Mouse (Mus musculus): ENCODE results near the gene Grin1. TPM values are rescaled to one million over a fixed set of nuclear protein-coding genes. Genes with fewer than 3 reads are reported as not detected.

Gene Grin1
- polyA plus RNA-seq, 1 experiment from 2014 or later: 0.93 TPM

DNA sequence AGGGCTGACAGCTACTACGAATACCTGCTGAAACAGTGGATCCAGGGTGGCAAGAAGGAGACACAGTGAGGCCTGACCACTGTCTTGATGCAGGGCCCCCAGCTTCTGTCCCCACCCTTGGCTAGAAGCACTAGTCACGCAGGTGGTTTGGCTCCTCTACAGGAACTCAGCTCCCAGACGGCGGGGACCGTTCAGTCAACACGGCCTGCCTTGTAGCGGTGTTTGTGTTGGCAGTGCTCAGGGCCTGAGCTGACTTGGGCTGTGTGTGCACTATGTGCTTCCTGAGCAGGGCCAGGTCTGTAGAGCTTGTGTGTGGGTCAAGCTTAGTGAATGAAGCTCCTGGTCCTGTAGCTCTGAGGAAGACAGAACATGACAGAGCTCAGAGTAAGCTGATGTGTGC lies 29.2 kb upstream of the Grin1 start:
- no peak for DNase-seq (ENCODE audit: low spot score)
- no peaks in the 10 kb centered on the region for H3K4me1 ChIP-seq
- H3K27me3 ChIP-seq (ENCODE audit: insufficient read depth, poor library complexity, severe bottlenecking): no peaks in the 10 kb centered on the region
- peaks cover 99% of the 10 kb centered on the region for H3K36me3 ChIP-seq
- 91% methylated on average over 7 of the region's 7 CpGs for WGBS
- H3K4me3 ChIP-seq: no peak overlapping the region
- no peak overlapping the region for H3K27ac ChIP-seq
- H3K9me3 ChIP-seq: no peaks in the 10 kb centered on the region

GRCm38 (mm10) chr2:25338303-25338702 lies 19.3 kb upstream of the Grin1 start:
- 94% methylated on average over 6 of the region's 6 CpGs for WGBS
- H3K4me1 ChIP-seq: peaks cover 7% of the 10 kb centered on the region
- DNase-seq (ENCODE audit: low spot score): no peak
- H3K9me3 ChIP-seq: no peaks in the 10 kb centered on the region
- peaks cover 89% of the 10 kb centered on the region for H3K36me3 ChIP-seq
- H3K4me3 ChIP-seq: no peak overlapping the region
- no peak overlapping the region for H3K27ac ChIP-seq
- no peaks in the 10 kb centered on the region for H3K27me3 ChIP-seq (ENCODE audit: insufficient read depth, poor library complexity, severe bottlenecking)

GRCm38 (mm10) chr2:25333569-25333968 lies 14.6 kb upstream of the Grin1 start:
- Histone ChIP-seq H3K36me3 (peaks cover 49% of the 10 kb centered on the region), H3K4me1 (peaks cover 14% of the 10 kb centered on the region), H3K27me3 (ENCODE audit: insufficient read depth, poor library complexity, severe bottlenecking) (no peaks in the 10 kb centered on the region), H3K4me3 (peak overlapping the region; percentile 94), H3K27ac (no peak overlapping the region), H3K9me3 (no peaks in the 10 kb centered on the region)
- no peak for DNase-seq (ENCODE audit: low spot score)
- 78% methylated on average over 2 of the region's 2 CpGs for WGBS

DNA sequence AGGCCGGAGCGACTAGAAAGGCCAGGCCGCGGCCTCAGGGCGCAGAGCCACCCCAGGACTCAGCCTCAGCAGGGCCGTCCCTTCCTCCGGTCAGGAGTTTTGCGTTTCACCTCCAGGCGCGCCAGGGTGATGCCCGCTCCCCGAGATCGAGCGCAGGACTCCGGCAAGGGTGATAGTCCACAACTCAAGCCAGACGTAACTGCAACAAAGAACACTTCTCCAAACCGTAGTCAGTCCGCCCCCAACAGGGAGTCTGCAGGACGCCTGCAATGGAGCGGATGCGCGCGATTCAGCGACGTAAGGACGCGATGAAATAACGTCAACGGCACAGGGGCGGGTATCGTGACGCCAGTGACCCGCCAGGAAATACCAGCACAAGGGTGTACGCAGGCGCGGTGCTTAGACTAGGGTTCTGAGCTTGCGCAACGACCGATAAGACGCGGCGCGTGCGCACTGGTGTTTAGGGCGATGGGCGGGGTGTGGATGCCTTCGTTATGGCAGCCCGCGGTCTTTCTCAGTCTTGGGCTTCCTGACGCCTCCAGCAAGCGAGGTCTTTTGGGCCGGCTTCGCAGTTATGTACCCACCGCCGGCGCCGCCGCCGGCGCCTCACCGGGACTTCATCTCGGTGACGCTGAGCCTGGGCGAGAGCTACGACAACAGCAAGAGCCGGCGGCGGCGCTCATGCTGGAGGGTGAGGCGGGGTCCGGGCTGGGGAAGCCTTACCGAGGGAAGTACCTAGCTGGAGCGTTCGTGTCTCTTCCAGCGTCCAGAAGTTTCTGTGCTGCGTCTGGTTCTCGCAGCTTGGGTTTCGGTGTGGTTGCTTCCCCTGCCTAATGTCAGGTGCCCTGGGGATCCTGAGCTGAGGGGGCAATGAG lies 13.5 kb upstream of the Grin1 start, which contains the start of gene Man1b1:
Man1b1 (plus strand) TSS at position 53 of the 875 bp plus-strand sequence.
- Histone ChIP-seq H3K36me3 (peaks cover 38% of the 10 kb centered on the region), H3K27ac (peak within 1 kb of the TSS; percentile 96), H3K27me3 (ENCODE audit: insufficient read depth, poor library complexity, severe bottlenecking) (no peaks in the 10 kb centered on the region), H3K4me1 (peaks cover 14% of the 10 kb centered on the region), H3K4me3 (peak within 1 kb of the TSS; percentile 94), H3K9me3 (no peaks in the 10 kb centered on the region)
- under 1% methylated on average over 78 of the region's 78 CpGs for WGBS
- peak; percentile 100 for DNase-seq (ENCODE audit: low spot score)

DNA sequence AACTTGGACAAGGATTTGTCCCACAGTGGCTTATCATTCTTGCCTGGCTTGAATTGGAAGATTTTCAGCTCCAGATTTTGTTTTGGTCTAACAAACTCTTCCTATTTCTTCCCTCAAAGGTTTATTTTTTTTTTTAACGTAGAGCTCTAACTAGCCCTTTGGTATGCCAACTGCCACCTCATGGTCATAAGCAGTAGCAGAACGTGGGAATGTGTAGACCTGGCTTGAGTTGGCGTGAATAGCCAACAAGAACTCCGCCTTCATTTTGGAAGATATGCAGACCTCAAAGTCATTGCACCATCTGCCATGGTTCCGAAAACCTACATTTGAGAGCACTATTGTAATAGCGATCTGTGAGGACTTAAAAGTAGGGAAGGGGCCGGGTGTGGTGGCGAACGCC lies 12.5 kb upstream of the Grin1 start:
- H3K9me3 ChIP-seq: no peaks in the 10 kb centered on the region
- H3K4me3 ChIP-seq: peak overlapping the region; percentile 94
- H3K36me3 ChIP-seq: peaks cover 28% of the 10 kb centered on the region
- 50% methylated on average over 9 of the region's 9 CpGs for WGBS
- peaks cover 14% of the 10 kb centered on the region for H3K4me1 ChIP-seq
- H3K27me3 ChIP-seq (ENCODE audit: insufficient read depth, poor library complexity, severe bottlenecking): no peaks in the 10 kb centered on the region
- no peak overlapping the region for H3K27ac ChIP-seq
- DNase-seq (ENCODE audit: low spot score): no peak

GRCm38 (mm10) chr2:25328440-25328839 lies 9.5 kb upstream of the Grin1 start:
- H3K27me3 ChIP-seq (ENCODE audit: insufficient read depth, poor library complexity, severe bottlenecking): no peaks in the 10 kb centered on the region
- no peak overlapping the region for H3K4me3 ChIP-seq
- H3K4me1 ChIP-seq: peaks cover 9% of the 10 kb centered on the region
- H3K27ac ChIP-seq: no peak overlapping the region
- no peaks in the 10 kb centered on the region for H3K9me3 ChIP-seq
- 38% methylated on average over 7 of the region's 7 CpGs for WGBS
- H3K36me3 ChIP-seq: 0 out of 2 replicates have a peak, but pooled peaks cover under 1% of the 10 kb centered on the region
- no peak for DNase-seq (ENCODE audit: low spot score)

DNA sequence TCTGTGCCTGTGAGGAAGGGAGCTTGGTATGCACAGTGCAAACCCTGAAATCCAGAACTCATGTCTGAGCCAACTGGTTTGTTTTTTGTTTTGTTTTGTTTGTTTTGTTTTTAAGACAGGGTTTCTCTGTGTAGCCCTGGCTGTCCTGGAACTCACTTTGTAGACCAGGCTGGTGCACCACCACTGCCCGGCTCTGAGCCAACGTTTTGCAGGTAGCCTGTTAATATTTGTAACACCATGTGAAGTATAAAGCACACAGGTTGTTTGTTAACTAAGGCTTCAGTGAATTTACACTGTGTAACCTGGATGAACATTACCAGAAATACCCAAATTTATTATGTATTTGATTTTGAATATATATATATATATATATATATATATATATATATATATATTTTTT lies 7.0 kb upstream of the Grin1 start:
- peaks cover 7% of the 10 kb centered on the region for H3K27me3 ChIP-seq (ENCODE audit: insufficient read depth, poor library complexity, severe bottlenecking)
- no peak overlapping the region for H3K27ac ChIP-seq
- no peaks in the 10 kb centered on the region for H3K9me3 ChIP-seq
- DNase-seq (ENCODE audit: low spot score): no peak
- no peaks in the 10 kb centered on the region for H3K36me3 ChIP-seq
- 71% methylated on average over 2 of the region's 2 CpGs for WGBS
- H3K4me1 ChIP-seq: no peaks in the 10 kb centered on the region
- H3K4me3 ChIP-seq: no peak overlapping the region

GRCm38 (mm10) chr2:25320084-25320483 lies 1.1 kb upstream of the Grin1 start:
- H3K4me3 ChIP-seq: no peak overlapping the region
- H3K4me1 ChIP-seq: peaks cover 7% of the 10 kb centered on the region; the same call in 1 of the 2 replicates
- H3K36me3 ChIP-seq: no peaks in the 10 kb centered on the region
- H3K9me3 ChIP-seq: no peaks in the 10 kb centered on the region
- peaks cover 66% of the 10 kb centered on the region for H3K27me3 ChIP-seq (ENCODE audit: insufficient read depth, poor library complexity, severe bottlenecking)
- whole genome bisulfite sequencing: 25% methylated on average over 2 of the region's 2 CpGs
- no peak for DNase-seq (ENCODE audit: low spot score)
- no peak overlapping the region for H3K27ac ChIP-seq

DNA sequence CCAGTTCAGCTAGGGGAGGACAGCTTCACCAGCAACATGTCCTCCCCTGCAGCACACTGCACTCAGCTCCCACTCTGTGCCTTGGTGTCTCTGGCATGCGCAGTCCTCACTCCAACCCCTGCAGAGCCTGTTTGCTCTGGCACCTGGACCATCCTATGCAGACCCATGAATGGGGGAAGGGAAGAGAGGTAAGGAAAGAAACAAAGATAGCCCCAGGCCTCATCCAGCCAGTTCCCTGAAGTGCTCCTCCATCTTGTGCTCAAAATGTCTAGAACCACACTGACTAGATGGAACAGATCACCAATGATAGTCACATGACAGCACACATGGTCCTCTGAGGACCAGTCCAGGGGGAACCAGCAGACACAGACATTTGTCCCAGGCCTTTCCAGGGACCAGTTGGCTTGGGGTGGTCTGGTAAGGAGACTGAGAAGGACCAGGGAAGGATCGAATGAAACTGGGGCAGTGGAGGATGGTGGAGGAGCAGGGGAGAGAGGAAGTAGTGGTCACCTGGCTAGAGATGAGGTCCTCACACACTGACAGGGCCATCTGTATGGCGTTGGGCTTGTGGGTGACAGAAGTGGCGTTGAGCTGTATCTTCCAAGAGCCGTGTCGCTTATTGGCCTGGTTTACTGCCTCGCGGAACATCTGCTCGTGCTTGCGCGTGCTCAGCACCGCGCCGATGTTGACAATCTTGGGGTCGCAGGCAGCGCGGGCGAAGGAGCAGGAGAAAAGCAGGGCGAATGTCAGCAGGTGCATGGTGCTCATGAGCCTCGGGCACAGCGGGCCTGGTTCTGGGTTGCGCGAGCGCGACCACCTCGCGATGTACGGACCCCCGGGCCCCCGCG lies 644 bp downstream of the Grin1 start:
- DNase-seq (ENCODE audit: low spot score): no peak
- peaks cover 83% of the 10 kb centered on the region for H3K27me3 ChIP-seq (ENCODE audit: insufficient read depth, poor library complexity, severe bottlenecking)
- H3K36me3 ChIP-seq: no peaks in the 10 kb centered on the region
- 8% methylated on average over 31 of the region's 31 CpGs for WGBS
- peaks cover 7% of the 10 kb centered on the region; the same call in 1 of the 2 replicates for H3K4me1 ChIP-seq
- H3K9me3 ChIP-seq: no peaks in the 10 kb centered on the region
- H3K27ac ChIP-seq: no peak overlapping the region
- peak overlapping the region; percentile 53 for H3K4me3 ChIP-seq

GRCm38 (mm10) chr2:25311491-25311891 lies 7.5 kb downstream of the Grin1 start:
- H3K27ac ChIP-seq: no peak overlapping the region
- 7% methylated on average over 11 of the region's 11 CpGs for WGBS
- peaks cover 100% of the 10 kb centered on the region for H3K27me3 ChIP-seq (ENCODE audit: insufficient read depth, poor library complexity, severe bottlenecking)
- no peaks in the 10 kb centered on the region for H3K9me3 ChIP-seq
- H3K4me3 ChIP-seq: no peak overlapping the region
- H3K4me1 ChIP-seq: 0 out of 2 replicates have a peak, but pooled peaks cover 3% of the 10 kb centered on the region
- H3K36me3 ChIP-seq: no peaks in the 10 kb centered on the region
- no peak for DNase-seq (ENCODE audit: low spot score)

DNA sequence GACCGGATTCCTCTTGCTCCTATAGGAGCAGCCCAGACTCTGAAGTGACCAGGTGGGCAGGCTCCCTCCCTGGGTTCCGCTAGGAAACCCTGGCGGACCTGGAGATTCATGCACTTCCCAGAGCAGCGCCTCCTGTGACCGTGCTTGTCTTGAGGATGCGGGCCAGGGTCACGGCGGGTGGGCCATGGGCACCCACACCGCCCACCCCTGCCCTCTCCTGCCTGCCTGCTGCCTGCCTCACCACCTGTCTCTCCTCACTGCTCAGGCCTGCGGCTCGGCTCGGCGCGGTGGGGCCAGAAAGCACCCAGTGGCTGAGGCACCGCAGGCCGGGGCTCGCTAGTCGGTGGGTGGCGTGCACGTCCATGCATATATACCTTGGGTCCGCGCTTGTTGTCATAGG lies 8.0 kb downstream of the Grin1 start:
- H3K27ac ChIP-seq: no peak overlapping the region
- no peaks in the 10 kb centered on the region for H3K9me3 ChIP-seq
- 0 out of 2 replicates have a peak, but pooled peaks cover 3% of the 10 kb centered on the region for H3K4me1 ChIP-seq
- H3K36me3 ChIP-seq: no peaks in the 10 kb centered on the region
- DNase-seq (ENCODE audit: low spot score): no peak
- H3K4me3 ChIP-seq: 0 out of 2 replicates have a peak overlapping the region, but pooled peaks have one; percentile 10
- H3K27me3 ChIP-seq (ENCODE audit: insufficient read depth, poor library complexity, severe bottlenecking): peaks cover 100% of the 10 kb centered on the region
- WGBS: 3% methylated on average over 22 of the region's 22 CpGs

DNA sequence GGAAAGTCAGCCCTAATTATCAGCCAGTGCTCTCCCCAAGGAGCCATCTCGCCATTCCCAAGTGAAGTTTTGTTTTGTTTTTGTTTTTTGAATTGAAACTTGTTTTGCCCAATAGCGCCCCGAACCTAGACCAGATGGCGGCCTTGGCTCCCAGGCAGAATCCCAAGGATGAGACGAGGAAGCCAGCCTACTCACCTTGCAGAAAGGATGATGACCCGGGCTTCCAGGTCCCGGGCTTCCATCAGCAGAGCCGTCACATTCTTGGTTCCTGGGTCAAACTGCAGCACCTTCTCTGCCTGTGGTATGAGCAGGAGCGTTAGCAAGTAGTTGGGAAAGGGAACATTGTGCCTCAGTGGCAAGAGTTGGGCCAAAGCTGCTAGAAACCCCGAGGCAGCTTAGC lies 8.8 kb downstream of the Grin1 start:
- Histone ChIP-seq H3K27me3 (ENCODE audit: insufficient read depth, poor library complexity, severe bottlenecking) (peaks cover 100% of the 10 kb centered on the region), H3K36me3 (no peaks in the 10 kb centered on the region), H3K4me3 (no peak overlapping the region), H3K27ac (no peak overlapping the region), H3K9me3 (no peaks in the 10 kb centered on the region), H3K4me1 (peaks cover 6% of the 10 kb centered on the region)
- DNase-seq (ENCODE audit: low spot score): no peak
- 54% methylated on average over 10 of the region's 10 CpGs for WGBS
